18 mouse cellular contexts compared by ENCODE assay signal in the genomic region with DNA sequence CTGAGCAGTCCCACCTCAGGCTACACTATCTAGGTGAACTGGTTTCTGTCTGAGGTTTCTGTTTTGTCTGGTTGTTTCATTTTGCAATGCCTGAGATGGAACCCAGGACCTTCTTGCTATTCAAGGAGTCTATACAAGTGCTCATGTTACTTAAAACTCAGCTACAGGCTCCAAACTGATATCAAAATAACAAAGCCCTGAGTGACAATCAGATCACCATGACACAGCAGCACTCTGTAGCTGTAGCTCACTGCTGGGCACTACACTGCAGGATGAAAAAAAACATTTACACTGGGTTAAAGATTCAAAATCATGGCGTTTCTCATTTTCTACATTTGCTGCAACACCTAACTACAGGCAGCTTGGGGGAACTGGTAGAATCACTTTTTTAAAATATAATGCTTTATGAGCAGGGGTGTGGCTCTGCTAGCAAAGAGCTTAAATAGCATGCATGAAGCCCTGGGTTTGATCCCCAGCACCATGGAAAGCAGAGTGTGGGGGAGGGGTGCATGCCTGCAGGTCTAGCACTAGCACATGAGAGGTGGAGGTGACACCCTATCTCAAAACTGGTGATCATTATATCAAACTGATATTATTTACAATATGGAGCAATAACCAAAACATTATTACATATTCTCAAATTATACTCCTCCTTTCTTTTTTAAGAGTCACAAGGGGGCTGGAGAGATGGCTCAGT. TPM values are rescaled to one million over a fixed set of nuclear protein-coding genes. Genes with fewer than 3 reads are reported as not detected.
A peak's percentile ranks its signal among the peaks of the same experiment; 100 is the strongest.
DNase-seq lines count a peak whose midpoint lies in the region.
"Had no signal": no experiment of that assay in that cellular context is flagged by ENCODE, and none has a peak within 500 bp of the region (broad histone marks: within the 10 kb centered on the region; RNA-seq: fewer than 3 reads in every experiment).

No protein-coding gene starts in this region.

- intact Hi-C loops in gastrocnemius, postnatal 14 days (cut with DNase I; ENCODE audit: low total_unique reads) = loop anchor here (5.0 kb wide), 1 partner anchor 37 kb away; no protein-coding TSS in a partner anchor

- DNase-seq in ES-CJ7 (ENCODE audit: low read depth, low spot score) = peak; percentile 57
- DNase-seq in R1 (ENCODE audit: low read depth, low spot score) = peak; percentile 77
- DNase-seq in B cell, adult 2 months = no peak
- DNase-seq in urinary bladder, postnatal 36 days (ENCODE audit: low spot score in 2 of 2) = no peak
- no peak for DNase-seq in gastrocnemius, postnatal 14 days
- DNase-seq: adrenal gland, adult 2 months; adrenal gland, postnatal 10 days; adrenal gland, postnatal 25 days; cerebellum, adult 11 months; cerebellum, adult 18-20 months; cerebellum, adult 8-10 months; cerebellum, adult 9-11 months; cerebellum, postnatal 14 days; cerebellum, postnatal 36 days; embryo, embryonic 11 days had no signal

RNA-seq across cellular contexts. Expression of a gene that starts 22.9 kb away (rescaled TPM):
- 10 to 100 TPM; 25.3 to 29.0 TPM for total RNA-seq in gastrocnemius, postnatal 14 days (2021)

RNA-seq across cellular contexts. Expression of a gene that starts 33.1 kb away (rescaled TPM):
- total RNA-seq in gastrocnemius, postnatal 14 days (2021) = 10 to 100 TPM; 36.8 to 39.4 TPM

RNA-seq across cellular contexts. Expression of a gene that starts 41.2 kb away (rescaled TPM):
- total RNA-seq in gastrocnemius, postnatal 14 days (2021) = not detected
- total RNA-seq: adrenal gland, adult 2 months; adrenal gland, postnatal 25 days; CH12.LX; common myeloid progenitor, adult 5-6 weeks; MEL had no signal

RNA-seq across cellular contexts. Expression of a gene that starts 47.6 kb away (rescaled TPM):
- total RNA-seq in gastrocnemius, postnatal 14 days (2021) = 10 to 100 TPM; 50.7 to 52.3 TPM

Comparison
In these comparisons a context has a peak if more than half of its experiments do, and no peak if none do; other contexts are left out.
1. DNase-seq: peak in ES-CJ7 (single experiment) and R1 (single experiment); none in B cell, adult 2 months (0 of 2), urinary bladder, postnatal 36 days (0 of 2) and gastrocnemius, postnatal 14 days (single experiment).